ENCODE assay signal across 16 mouse cellular contexts in genomic region chr11:23436076-23436475, GRCm38 (mm10).
DNase-seq lines count a peak whose midpoint lies in the region; ATAC-seq and TF ChIP-seq lines count a peak whose summit lies in the region.
"Had no signal": no experiment of that assay in that cellular context is flagged by ENCODE, and none has a peak within 500 bp of the region (broad histone marks: within the 10 kb centered on the region; RNA-seq: fewer than 3 reads in every experiment).

No protein-coding gene starts in this region.

- H3K27ac ChIP-seq in gastrocnemius, adult 2 months, result no peak overlapping the region
- no peak overlapping the region for H3K27ac ChIP-seq in midbrain, embryonic 14.5 days (replicated peaks; ENCODE audit: low read depth, low read length)
- H3K27ac ChIP-seq in midbrain, embryonic 16.5 days (ENCODE audit: low read length), result no peak overlapping the region
- H3K27ac ChIP-seq: liver, embryonic 13.5 days had no signal

- intact Hi-C loops in gastrocnemius, adult 2 months (cut with DNase I), result no loop called here
- intact Hi-C loops in gastrocnemius, postnatal 36 days (cut with DNase I), result no loop called here
- intact Hi-C loops in left cerebral cortex, postnatal 14 days (cut with DNase I), result no loop called here

- no peak for DNase-seq in gastrocnemius, adult 2 months
- no peak for DNase-seq in gastrocnemius, postnatal 36 days
- peak; percentile 13 for DNase-seq in midbrain, embryonic 14.5 days
- peak; percentile 40 for DNase-seq in ZHBTc4 (ENCODE audit: low read depth, low spot score)
- no peak for DNase-seq in adrenal gland, postnatal 36 days
- DNase-seq in left cerebral cortex, postnatal 14 days (ENCODE audit: low spot score in 2 of 2), result no peak
- DNase-seq: cerebellum, adult 11 months; heart, adult 11 months; heart, postnatal 10 days; kidney, postnatal 10 days; left cerebral cortex, postnatal 4 days; liver, embryonic 13.5 days; lung, postnatal 36 days; right cerebral cortex, adult 18-20 months had no signal

- peaks cover 75% of the 10 kb centered on the region for H3K36me3 ChIP-seq in midbrain, embryonic 14.5 days (ENCODE audit: control insufficient read depth, insufficient read depth, low read length)
- peaks cover 21% of the 10 kb centered on the region for H3K36me3 ChIP-seq in midbrain, embryonic 16.5 days (ENCODE audit: control insufficient read depth, insufficient read depth, low read length)

- no peaks in the 10 kb centered on the region for H3K9me3 ChIP-seq in midbrain, embryonic 14.5 days (ENCODE audit: control insufficient read depth, low read length)
- H3K9me3 ChIP-seq in midbrain, embryonic 16.5 days (replicated peaks; ENCODE audit: control insufficient read depth, low read length, poor library complexity, severe bottlenecking), result no peaks in the 10 kb centered on the region
- H3K9me3 ChIP-seq: liver, embryonic 13.5 days had no signal

- no peaks in the 10 kb centered on the region for H3K27me3 ChIP-seq in midbrain, embryonic 14.5 days (ENCODE audit: control insufficient read depth, insufficient read depth, low read length)
- H3K27me3 ChIP-seq in midbrain, embryonic 16.5 days (ENCODE audit: control insufficient read depth, insufficient read depth, low read depth, low read length), result no peaks in the 10 kb centered on the region
- H3K27me3 ChIP-seq: liver, embryonic 13.5 days had no signal

- H3K4me2 ChIP-seq in midbrain, embryonic 14.5 days (ENCODE audit: low read length), result no peak overlapping the region
- no peak overlapping the region for H3K4me2 ChIP-seq in midbrain, embryonic 16.5 days (ENCODE audit: low read length)
- H3K4me2 ChIP-seq: liver, embryonic 13.5 days had no signal

- ATAC-seq in midbrain, embryonic 14.5 days (ENCODE audit: low FRiP score, low TSS enrichment), result no peak
- no peak for ATAC-seq in midbrain, embryonic 16.5 days
- ATAC-seq: inflammation-experienced regulatory T-cells, adult 6 months had no signal

- no peaks in the 10 kb centered on the region for H3K4me1 ChIP-seq in midbrain, embryonic 14.5 days (ENCODE audit: control insufficient read depth, insufficient read depth, low read length)
- H3K4me1 ChIP-seq in midbrain, embryonic 16.5 days (ENCODE audit: control insufficient read depth, insufficient read depth, low read length), result no peaks in the 10 kb centered on the region
- H3K4me1 ChIP-seq: liver, embryonic 13.5 days had no signal

- peak; percentile 8; the same call in 1 of the 2 replicates for TF ChIP-seq CTCF in gastrocnemius, adult 2 months (IDR thresholded peaks at IDR 0.05)

- WGBS in midbrain, embryonic 14.5 days, result 80% methylated on average over 2 of the region's 2 CpGs
- WGBS in midbrain, embryonic 16.5 days, result 82% methylated on average over 2 of the region's 2 CpGs

- H3K9ac ChIP-seq in midbrain, embryonic 14.5 days (replicated peaks; ENCODE audit: low read length), result no peak overlapping the region
- H3K9ac ChIP-seq in midbrain, embryonic 16.5 days (ENCODE audit: low read depth, low read length), result no peak overlapping the region
- H3K9ac ChIP-seq: liver, embryonic 13.5 days had no signal

- H3K4me3 ChIP-seq in gastrocnemius, adult 2 months, result no peak overlapping the region
- H3K4me3 ChIP-seq in midbrain, embryonic 14.5 days (replicated peaks; ENCODE audit: low read depth, low read length), result no peak overlapping the region
- H3K4me3 ChIP-seq in midbrain, embryonic 16.5 days (ENCODE audit: low read depth, low read length), result no peak overlapping the region
- H3K4me3 ChIP-seq: liver, embryonic 13.5 days had no signal

Comparison
In these comparisons a context has a peak if more than half of its experiments do, and no peak if none do; other contexts are left out.
1. DNase-seq: peak in midbrain, embryonic 14.5 days (single experiment) and ZHBTc4 (single experiment); none in gastrocnemius, adult 2 months (single experiment), gastrocnemius, postnatal 36 days (0 of 2), adrenal gland, postnatal 36 days (0 of 2) and left cerebral cortex, postnatal 14 days (0 of 2).